Mouse (Mus musculus) CD8-positive naive resting alpha-beta T cell, adult 2 months (primary cell): ENCODE measurements around the gene Btbd19.

Experiments
- DNase-seq, 2 experiments: peaks; one replicate each; pipeline ENCODE4 v3.0.0; 2022; ENCODE audit warnings: low read depth in 2 of 2, low spot score in 2 of 2

The Btbd19 gene

GRCm38 (mm10) chr4:117070624-117071023, 54.9 kb downstream of the Btbd19 start:
- no peak for DNase-seq

GRCm38 (mm10) chr4:117069647-117070046, 55.9 kb downstream of the Btbd19 start:
- no peak for DNase-seq
